Mouse (Mus musculus): Measurements from ENCODE around the gene Atad1.

GRCm38 (mm10) chr19:32653122-32653521 is 86.5 kb downstream of the Atad1 start:
- TF ChIP-seq CTCF (IDR thresholded peaks at IDR 0.05; ENCODE audit: low read depth) (no peak), EP300 (IDR thresholded peaks at IDR 0.05; ENCODE audit: low read depth) (no peak)
